ENCODE assay signal across 13 mouse cellular contexts in the genomic region with DNA sequence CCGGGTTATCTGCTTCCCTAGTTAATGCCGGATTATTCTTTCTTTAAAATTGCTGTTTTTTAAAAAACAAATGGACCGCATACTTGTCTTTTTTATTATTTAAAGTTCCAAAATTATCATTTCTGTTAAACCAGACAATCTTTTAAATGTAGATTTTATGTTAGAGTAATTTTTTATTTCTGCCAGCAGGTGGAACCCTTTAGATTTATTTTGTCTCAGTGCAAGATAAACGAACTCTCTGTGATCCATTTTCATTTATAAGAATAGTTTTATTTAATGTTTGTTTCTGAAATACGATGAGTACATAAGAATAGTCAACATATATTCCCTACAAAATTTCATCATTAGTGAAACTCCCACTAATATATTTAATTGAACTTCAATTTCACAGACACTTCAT. TPM values are rescaled to one million over a fixed set of nuclear protein-coding genes. Genes with fewer than 3 reads are reported as not detected.
DNase-seq lines count a peak whose midpoint lies in the region; ATAC-seq and TF ChIP-seq lines count a peak whose summit lies in the region.
"Had no signal": no experiment of that assay in that cellular context is flagged by ENCODE, and none has a peak within 500 bp of the region (broad histone marks: within the 10 kb centered on the region; RNA-seq: fewer than 3 reads in every experiment).

No protein-coding gene starts in this region.

- ATAC-seq in liver, embryonic 12.5 days: no peak
- ATAC-seq: forebrain, embryonic 16.5 days; inflammation-experienced regulatory T-cells, adult 6 months had no signal

- H3K9me3 ChIP-seq in heart, embryonic 10.5 days: no peaks in the 10 kb centered on the region
- no peaks in the 10 kb centered on the region for H3K9me3 ChIP-seq in liver, embryonic 12.5 days (replicated peaks)
- H3K9me3 ChIP-seq: G1E; liver, embryonic 15.5 days had no signal

- H3K4me1 ChIP-seq in heart, adult 2 months (ENCODE audit: control insufficient read depth, insufficient read depth, low read length): no peaks in the 10 kb centered on the region
- H3K4me1 ChIP-seq in heart, embryonic 10.5 days: no peaks in the 10 kb centered on the region
- H3K4me1 ChIP-seq in liver, adult 2 months (ENCODE audit: control insufficient read depth, insufficient read depth, low read length): no peaks in the 10 kb centered on the region; the same call in 1 of the 2 replicates
- no peaks in the 10 kb centered on the region for H3K4me1 ChIP-seq in liver, embryonic 12.5 days
- H3K4me1 ChIP-seq: liver, embryonic 15.5 days had no signal

- 48% methylated on average over 5 of the region's 5 CpGs for WGBS in heart, adult 2 months
- WGBS in heart, embryonic 10.5 days: 73% methylated on average over 5 of the region's 5 CpGs
- WGBS in liver, adult 2 months: 47% methylated on average over 5 of the region's 5 CpGs
- 57% methylated on average over 5 of the region's 5 CpGs for WGBS in liver, embryonic 12.5 days (ENCODE audit: insufficient replicate concordance)

- no peak overlapping the region for H3K27ac ChIP-seq in heart, adult 2 months
- no peak overlapping the region for H3K27ac ChIP-seq in heart, embryonic 10.5 days
- H3K27ac ChIP-seq in liver, adult 2 months (replicated peaks; ENCODE audit: insufficient read depth, low read depth, low read length): no peak overlapping the region
- no peak overlapping the region for H3K27ac ChIP-seq in liver, embryonic 12.5 days
- H3K27ac ChIP-seq: liver, embryonic 15.5 days had no signal

- no peak overlapping the region for H3K4me3 ChIP-seq in heart, adult 2 months
- H3K4me3 ChIP-seq in heart, embryonic 10.5 days: no peak overlapping the region
- no peak overlapping the region for H3K4me3 ChIP-seq in liver, adult 2 months (ENCODE audit: insufficient read depth, low read depth, low read length)
- no peak overlapping the region for H3K4me3 ChIP-seq in liver, embryonic 12.5 days
- H3K4me3 ChIP-seq: liver, embryonic 15.5 days had no signal

- no peak for TF ChIP-seq POLR2A in heart, adult 2 months (IDR thresholded peaks at IDR 0.05; ENCODE audit: insufficient read depth, low read depth, low read length)
- no peak for TF ChIP-seq POLR2A in liver, adult 2 months (IDR thresholded peaks at IDR 0.05; ENCODE audit: extremely low read depth, insufficient read depth, low read length)

- DNase-seq in heart, adult 2 months: no peak
- no peak for DNase-seq in heart, embryonic 10.5 days (ENCODE audit: low spot score)
- peak; percentile 43 for DNase-seq in liver, adult 2 months (ENCODE audit: extremely low read depth, low read depth, low spot score)
- DNase-seq in MN1 (ENCODE audit: low spot score): peak; percentile 11
- DNase-seq in naive thymus-derived CD4-positive, alpha-beta T cell, adult 2 months (ENCODE audit: low read depth): peak; percentile 47
- no peak for DNase-seq in testis, postnatal 14 days (ENCODE audit: low spot score)
- no peak for DNase-seq in gastrocnemius, postnatal 10 days
- DNase-seq: adrenal gland, postnatal 14 days had no signal

- H3K9ac ChIP-seq in heart, adult 2 months (ENCODE audit: low read depth, low read length): no peak overlapping the region
- no peak overlapping the region for H3K9ac ChIP-seq in liver, adult 2 months (ENCODE audit: low read depth, low read length)
- H3K9ac ChIP-seq in liver, embryonic 12.5 days: no peak overlapping the region
- H3K9ac ChIP-seq: liver, embryonic 15.5 days had no signal

- TF ChIP-seq CTCF in heart, adult 2 months (IDR thresholded peaks at IDR 0.05): peak; percentile 78
- peak; percentile 26 for TF ChIP-seq CTCF in liver, adult 2 months (IDR thresholded peaks at IDR 0.05; ENCODE audit: low read depth, low read length)

- H3K27me3 ChIP-seq in heart, adult 2 months (ENCODE audit: control insufficient read depth, insufficient read depth, low read length): no peaks in the 10 kb centered on the region
- H3K27me3 ChIP-seq in heart, embryonic 10.5 days (ENCODE audit: insufficient read depth, poor library complexity, severe bottlenecking): no peaks in the 10 kb centered on the region
- no peaks in the 10 kb centered on the region for H3K27me3 ChIP-seq in liver, adult 2 months (ENCODE audit: control insufficient read depth, insufficient read depth, low read length)
- H3K27me3 ChIP-seq in liver, embryonic 12.5 days (replicated peaks): no peaks in the 10 kb centered on the region
- H3K27me3 ChIP-seq: liver, embryonic 15.5 days had no signal

- TF ChIP-seq EP300 in heart, adult 2 months (IDR thresholded peaks at IDR 0.05; ENCODE audit: insufficient read depth, low read depth, low read length): no peak

- no peaks in the 10 kb centered on the region for H3K36me3 ChIP-seq in heart, adult 2 months (ENCODE audit: control insufficient read depth, insufficient read depth, low read length)
- no peaks in the 10 kb centered on the region for H3K36me3 ChIP-seq in heart, embryonic 10.5 days
- no peaks in the 10 kb centered on the region for H3K36me3 ChIP-seq in liver, adult 2 months (ENCODE audit: control insufficient read depth, insufficient read depth, low read length)
- H3K36me3 ChIP-seq in liver, embryonic 12.5 days: no peaks in the 10 kb centered on the region
- H3K36me3 ChIP-seq: G1E; liver, embryonic 15.5 days had no signal

- intact Hi-C loops in heart, adult 2 months (cut with DNase I): loop anchor here (1.0 to 5.0 kb wide), 4 partner anchors 78 to 966 kb away; no protein-coding TSS in a partner anchor

- no peaks in the 10 kb centered on the region for H3K79me2 ChIP-seq in heart, adult 2 months (replicated peaks; ENCODE audit: control insufficient read depth, insufficient read depth, low read length)
- no peaks in the 10 kb centered on the region for H3K79me2 ChIP-seq in liver, adult 2 months (ENCODE audit: control insufficient read depth, insufficient read depth, low read length)

- no peak overlapping the region for H3K4me2 ChIP-seq in liver, embryonic 12.5 days
- H3K4me2 ChIP-seq: liver, embryonic 15.5 days had no signal

RNA-seq across cellular contexts. Expression of gene Zbtb20, which starts 39.7 kb away (rescaled TPM):
- total RNA-seq in heart, adult 2 months (2021): 100 to 1,000 TPM; 161 to 199 TPM
- 31.1 TPM in 2 replicates for polyA plus RNA-seq in heart, adult 2 months (2012; rRNA removed)
- 32.5 and 39.5 TPM in 2 replicates for polyA plus RNA-seq in heart, embryonic 10.5 days (2016; fragmentation: Nextera tagmentation; extraction: Ambion mirVana)
- total RNA-seq in liver, adult 2 months (2014; rRNA removed): 51.7 and 52.6 TPM in 2 replicates
- polyA plus RNA-seq in liver, adult 2 months (2012; rRNA removed): 16.2 and 17.8 TPM in 2 replicates
- 3.8 and 4.0 TPM in 2 replicates for polyA plus RNA-seq in liver, embryonic 12.5 days (2016; fragmentation: Nextera tagmentation; extraction: Ambion mirVana)
- 100 to 1,000 TPM; 108 to 119 TPM for total RNA-seq in gastrocnemius, postnatal 10 days (2021)

Comparison
In these comparisons a context has a peak if more than half of its experiments do, and no peak if none do; other contexts are left out.
1. DNase-seq: peak in liver, adult 2 months (single experiment), MN1 (single experiment) and naive thymus-derived CD4-positive, alpha-beta T cell, adult 2 months (single experiment); none in heart, adult 2 months (0 of 2), heart, embryonic 10.5 days (single experiment), testis, postnatal 14 days (single experiment) and gastrocnemius, postnatal 10 days (single experiment).